Mouse (Mus musculus): ENCODE data around the gene Eya2. TPM values are rescaled to one million over a fixed set of nuclear protein-coding genes. Genes with fewer than 3 reads are reported as not detected.

Eya2 gene
- polyA plus RNA-seq, 1 experiment from 2014 or later: 3.5 TPM

DNA sequence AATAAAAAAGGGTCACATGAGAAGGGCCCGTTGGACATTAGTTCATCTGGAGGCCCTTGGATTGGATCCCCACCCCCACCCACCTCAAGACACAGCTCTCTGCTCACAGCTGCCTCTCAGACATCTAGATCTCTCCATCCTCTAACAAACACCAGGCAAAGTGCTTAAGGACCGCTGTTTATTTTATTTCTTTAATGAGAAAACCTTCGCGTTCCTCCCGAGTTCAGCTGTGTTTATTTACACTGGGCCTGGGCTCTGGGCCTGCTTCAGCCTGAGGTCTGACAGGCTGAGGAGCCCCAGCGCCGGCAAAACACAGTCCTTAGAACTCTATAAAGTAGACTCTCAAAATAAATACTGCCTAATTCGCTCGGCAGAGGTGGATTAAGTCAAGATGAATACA, 146.2 kb downstream of the Eya2 start:
- ATAC-seq: no peak
- no peaks in the 10 kb centered on the region for H3K9me3 ChIP-seq (ENCODE audit: control insufficient read depth, low read length)
- H3K4me2 ChIP-seq (ENCODE audit: low read length): no peak overlapping the region
- peaks cover 22% of the 10 kb centered on the region for H3K4me1 ChIP-seq (replicated peaks; ENCODE audit: control insufficient read depth, insufficient read depth, low read length)
- WGBS: 6% methylated on average over 9 of the region's 9 CpGs
- no peak overlapping the region for H3K27ac ChIP-seq (ENCODE audit: low read length)
- peaks cover 5% of the 10 kb centered on the region; the same call in 1 of the 2 replicates for H3K27me3 ChIP-seq (replicated peaks; ENCODE audit: control insufficient read depth, insufficient read depth, low read length)
- no peaks in the 10 kb centered on the region for H3K36me3 ChIP-seq (ENCODE audit: control insufficient read depth, insufficient read depth)
- no peak overlapping the region for H3K4me3 ChIP-seq (replicated peaks; ENCODE audit: low read length)
- H3K9ac ChIP-seq (replicated peaks; ENCODE audit: low read depth, low read length): no peak overlapping the region

DNA sequence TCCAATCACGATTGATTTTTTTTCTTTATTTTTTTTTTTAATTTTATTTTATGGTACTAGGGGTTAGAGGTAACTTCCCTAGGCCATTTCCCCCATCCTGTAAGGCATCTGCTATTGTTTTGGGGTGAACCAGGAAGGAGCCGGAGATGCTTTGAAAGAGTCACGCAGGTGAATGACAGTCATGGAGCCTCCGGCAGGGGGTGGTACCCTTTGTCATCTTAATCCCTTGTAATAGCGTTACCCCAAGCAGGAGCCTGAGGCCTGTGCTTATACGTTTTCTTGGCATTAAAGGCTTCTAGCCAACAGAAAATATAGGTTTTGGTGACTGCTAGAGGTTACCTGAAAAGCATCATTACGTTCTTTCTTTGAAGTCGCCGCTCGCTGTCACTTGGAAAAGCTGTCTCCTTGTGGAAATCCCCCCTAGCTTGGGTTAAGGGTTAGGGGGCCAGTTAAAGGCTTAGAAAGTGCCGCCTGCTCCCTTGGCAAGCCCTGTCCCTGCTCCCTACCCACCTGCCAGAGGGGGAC, 146.8 kb downstream of the Eya2 start:
- Histone ChIP-seq H3K27me3 (replicated peaks; ENCODE audit: control insufficient read depth, insufficient read depth, low read length) (peaks cover 5% of the 10 kb centered on the region; the same call in 1 of the 2 replicates), H3K4me3 (replicated peaks; ENCODE audit: low read length) (no peak overlapping the region), H3K4me2 (ENCODE audit: low read length) (no peak overlapping the region), H3K9ac (replicated peaks; ENCODE audit: low read depth, low read length) (0 out of 2 replicates have a peak overlapping the region, but pooled peaks have one; percentile 6), H3K27ac (ENCODE audit: low read length) (no peak overlapping the region), H3K36me3 (ENCODE audit: control insufficient read depth, insufficient read depth) (no peaks in the 10 kb centered on the region), H3K4me1 (replicated peaks; ENCODE audit: control insufficient read depth, insufficient read depth, low read length) (peaks cover 23% of the 10 kb centered on the region), H3K9me3 (ENCODE audit: control insufficient read depth, low read length) (no peaks in the 10 kb centered on the region)
- ATAC-seq: no peak
- WGBS: 15% methylated on average over 11 of the region's 11 CpGs

DNA sequence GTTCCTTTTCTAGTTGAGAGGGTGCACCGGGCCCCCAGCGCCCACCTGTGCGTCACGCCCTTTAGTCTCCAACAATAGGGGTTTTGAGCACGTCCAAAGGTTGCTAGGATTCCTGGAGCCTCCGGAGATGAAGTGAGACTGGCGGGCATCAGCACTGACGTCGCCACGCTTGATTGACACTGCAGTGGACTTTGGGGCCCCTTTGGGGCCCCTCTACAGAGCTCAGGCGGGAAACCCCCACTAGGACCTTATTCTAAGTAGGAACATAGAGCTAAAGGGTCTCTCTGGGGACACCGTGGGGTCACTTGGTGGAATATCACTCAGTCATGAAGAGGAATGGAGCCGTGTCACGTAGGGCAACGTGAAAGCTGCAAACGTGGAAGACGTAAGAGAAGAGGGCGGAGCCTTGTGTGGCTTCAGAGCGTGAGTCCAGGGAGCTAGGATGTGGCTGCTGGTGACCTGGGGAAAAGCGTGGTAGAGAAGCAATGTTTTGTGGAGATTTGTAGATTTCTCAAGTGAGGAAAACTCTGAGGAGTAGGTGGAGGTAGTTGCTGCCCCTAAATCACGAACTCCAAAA, 147.5 kb downstream of the Eya2 start:
- H3K9ac ChIP-seq (replicated peaks; ENCODE audit: low read depth, low read length): no peak overlapping the region
- no peaks in the 10 kb centered on the region for H3K9me3 ChIP-seq (ENCODE audit: control insufficient read depth, low read length)
- H3K4me1 ChIP-seq (replicated peaks; ENCODE audit: control insufficient read depth, insufficient read depth, low read length): peaks cover 23% of the 10 kb centered on the region
- no peak overlapping the region for H3K27ac ChIP-seq (ENCODE audit: low read length)
- no peak overlapping the region for H3K4me3 ChIP-seq (replicated peaks; ENCODE audit: low read length)
- 28% methylated on average over 21 of the region's 21 CpGs for WGBS
- H3K36me3 ChIP-seq (ENCODE audit: control insufficient read depth, insufficient read depth): no peaks in the 10 kb centered on the region
- ATAC-seq: no peak
- no peak overlapping the region for H3K4me2 ChIP-seq (ENCODE audit: low read length)
- peaks cover 5% of the 10 kb centered on the region; the same call in 1 of the 2 replicates for H3K27me3 ChIP-seq (replicated peaks; ENCODE audit: control insufficient read depth, insufficient read depth, low read length)

DNA sequence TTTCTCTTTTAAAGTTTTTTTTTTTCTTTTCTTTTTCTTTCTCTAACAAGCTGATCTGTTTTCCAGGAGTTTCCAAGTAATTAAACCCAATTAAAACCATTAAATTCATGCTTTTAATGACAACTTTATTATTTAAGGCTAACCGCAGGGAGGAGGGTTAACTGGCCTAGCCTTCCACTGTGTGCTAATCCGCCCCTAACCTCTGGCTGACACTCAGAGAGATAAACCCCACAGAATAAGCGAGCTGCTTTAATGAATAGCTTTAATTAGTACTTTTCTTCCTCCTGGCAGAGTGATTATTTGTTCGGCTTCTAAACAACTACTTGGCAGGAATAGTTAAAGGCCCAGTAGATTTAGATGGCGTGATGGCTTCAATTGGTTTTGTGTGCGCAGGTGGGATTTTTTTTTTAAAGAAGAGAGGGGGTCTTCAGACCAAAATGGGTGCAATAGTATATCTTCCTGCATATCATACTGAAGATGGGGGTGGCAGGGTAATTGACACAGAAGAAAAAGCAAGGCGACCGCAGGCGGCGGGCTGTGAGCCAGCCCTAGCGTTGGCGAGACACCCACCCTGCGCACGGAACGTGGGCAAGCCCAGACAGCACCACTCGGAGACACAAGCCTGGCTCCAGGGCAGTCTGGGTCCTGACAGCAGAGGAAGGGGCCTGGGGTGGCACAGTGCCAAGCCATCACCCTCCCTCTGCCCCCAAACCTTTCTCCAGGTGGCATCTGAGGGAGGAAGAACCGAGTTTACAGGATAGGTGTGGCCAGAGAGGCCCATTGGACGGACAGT, 150.7 kb downstream of the Eya2 start:
- Histone ChIP-seq H3K36me3 (ENCODE audit: control insufficient read depth, insufficient read depth) (no peaks in the 10 kb centered on the region), H3K9ac (replicated peaks; ENCODE audit: low read depth, low read length) (peak overlapping the region; percentile 22; the same call in 1 of the 2 replicates), H3K4me1 (replicated peaks; ENCODE audit: control insufficient read depth, insufficient read depth, low read length) (peaks cover 23% of the 10 kb centered on the region), H3K4me3 (replicated peaks; ENCODE audit: low read length) (no peak overlapping the region), H3K9me3 (ENCODE audit: control insufficient read depth, low read length) (no peaks in the 10 kb centered on the region), H3K27ac (ENCODE audit: low read length) (peak overlapping the region; percentile 75), H3K4me2 (ENCODE audit: low read length) (peak overlapping the region; percentile 42), H3K27me3 (replicated peaks; ENCODE audit: control insufficient read depth, insufficient read depth, low read length) (peaks cover 11% of the 10 kb centered on the region; the same call in 1 of the 2 replicates)
- peak; percentile 92 for ATAC-seq
- WGBS: 5% methylated on average over 18 of the region's 18 CpGs

DNA sequence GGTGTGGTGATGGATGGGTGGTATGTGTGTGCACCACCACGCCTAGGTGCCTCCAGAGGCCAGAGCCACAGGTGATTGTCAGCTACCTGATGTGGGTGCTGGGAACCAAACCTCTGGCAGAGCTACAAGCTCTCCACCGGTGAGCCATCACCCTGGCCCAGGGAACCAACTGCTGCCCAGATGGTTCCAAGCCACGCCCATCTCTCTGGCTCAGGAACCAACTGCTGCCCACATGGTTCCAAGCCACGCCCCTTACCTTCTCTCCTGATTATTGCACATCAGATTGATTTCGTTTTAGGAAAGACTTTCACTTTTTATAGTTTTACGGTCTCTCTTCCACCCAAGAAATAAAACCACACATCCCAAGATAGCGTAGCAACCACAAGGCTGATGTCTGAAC, 153.1 kb downstream of the Eya2 start:
- peaks cover 15% of the 10 kb centered on the region for H3K4me1 ChIP-seq (replicated peaks; ENCODE audit: control insufficient read depth, insufficient read depth, low read length)
- ATAC-seq: no peak

DNA sequence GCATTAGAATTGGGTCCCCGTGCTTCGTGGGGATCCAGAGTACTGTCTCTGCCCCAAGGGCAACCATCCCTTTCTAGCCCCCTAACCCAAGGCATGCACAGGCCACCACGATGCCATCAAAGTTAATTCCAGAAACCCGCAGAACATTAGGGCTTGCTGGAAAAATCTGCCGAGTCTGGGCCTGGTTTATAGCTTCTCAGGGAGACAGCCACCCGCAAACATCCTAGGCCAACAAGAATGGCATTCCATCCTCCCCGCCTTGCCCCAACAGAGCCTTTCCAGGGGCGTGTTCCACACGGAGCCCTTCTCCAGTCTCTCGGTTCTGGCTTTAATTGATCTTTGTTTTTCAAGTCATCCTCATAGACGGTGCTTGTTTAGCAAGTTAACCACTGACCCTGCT, 153.6 kb downstream of the Eya2 start:
- H3K27me3 ChIP-seq (replicated peaks; ENCODE audit: control insufficient read depth, insufficient read depth, low read length): peaks cover 6% of the 10 kb centered on the region; the same call in 1 of the 2 replicates
- no peaks in the 10 kb centered on the region for H3K9me3 ChIP-seq (ENCODE audit: control insufficient read depth, low read length)
- H3K36me3 ChIP-seq (ENCODE audit: control insufficient read depth, insufficient read depth): no peaks in the 10 kb centered on the region
- H3K4me3 ChIP-seq (replicated peaks; ENCODE audit: low read length): no peak overlapping the region
- peaks cover 15% of the 10 kb centered on the region for H3K4me1 ChIP-seq (replicated peaks; ENCODE audit: control insufficient read depth, insufficient read depth, low read length)
- ATAC-seq: no peak
- H3K27ac ChIP-seq (ENCODE audit: low read length): no peak overlapping the region
- whole genome bisulfite sequencing: 14% methylated on average over 11 of the region's 11 CpGs
- H3K9ac ChIP-seq (replicated peaks; ENCODE audit: low read depth, low read length): no peak overlapping the region
- H3K4me2 ChIP-seq (ENCODE audit: low read length): no peak overlapping the region

More for the DNA sequence above, 153.1 kb downstream of the Eya2 start:
- Histone ChIP-seq H3K9ac (replicated peaks; ENCODE audit: low read depth, low read length) (no peak overlapping the region), H3K36me3 (ENCODE audit: control insufficient read depth, insufficient read depth) (no peaks in the 10 kb centered on the region), H3K4me3 (replicated peaks; ENCODE audit: low read length) (no peak overlapping the region), H3K27me3 (replicated peaks; ENCODE audit: control insufficient read depth, insufficient read depth, low read length) (peaks cover 6% of the 10 kb centered on the region; the same call in 1 of the 2 replicates), H3K4me2 (ENCODE audit: low read length) (no peak overlapping the region), H3K27ac (ENCODE audit: low read length) (no peak overlapping the region), H3K9me3 (ENCODE audit: control insufficient read depth, low read length) (no peaks in the 10 kb centered on the region)
- WGBS: 62% methylated on average over 7 of the region's 7 CpGs

DNA sequence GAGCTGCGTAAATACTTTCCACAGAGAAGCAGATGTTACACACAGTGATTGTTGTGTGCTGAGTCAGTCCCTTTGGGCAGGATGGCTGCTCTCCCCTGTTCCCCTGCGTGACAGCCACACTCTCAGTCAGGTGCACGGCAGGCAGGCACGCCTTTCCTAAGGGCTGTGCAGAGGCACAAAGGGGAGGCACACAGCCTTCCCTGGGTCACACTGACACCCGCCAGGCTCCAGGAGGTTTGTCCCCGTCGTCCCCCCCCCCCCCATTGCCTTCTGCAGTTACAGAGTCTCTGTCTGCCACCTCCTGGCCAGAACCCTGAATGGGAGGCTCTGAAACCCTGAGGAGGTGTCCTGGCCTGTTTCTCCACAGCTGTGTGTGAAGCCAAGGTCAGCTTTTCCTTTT, 156.2 kb downstream of the Eya2 start:
- no peak overlapping the region for H3K4me3 ChIP-seq (replicated peaks; ENCODE audit: low read length)
- 14% methylated on average over 7 of the region's 7 CpGs for WGBS
- H3K27ac ChIP-seq (ENCODE audit: low read length): no peak overlapping the region
- peaks cover 6% of the 10 kb centered on the region; the same call in 1 of the 2 replicates for H3K27me3 ChIP-seq (replicated peaks; ENCODE audit: control insufficient read depth, insufficient read depth, low read length)
- H3K4me1 ChIP-seq (replicated peaks; ENCODE audit: control insufficient read depth, insufficient read depth, low read length): peaks cover under 1% of the 10 kb centered on the region
- no peaks in the 10 kb centered on the region for H3K9me3 ChIP-seq (ENCODE audit: control insufficient read depth, low read length)
- ATAC-seq: no peak; the same call in 1 of the 2 replicates
- H3K36me3 ChIP-seq (ENCODE audit: control insufficient read depth, insufficient read depth): no peaks in the 10 kb centered on the region
- H3K9ac ChIP-seq (replicated peaks; ENCODE audit: low read depth, low read length): no peak overlapping the region
- no peak overlapping the region for H3K4me2 ChIP-seq (ENCODE audit: low read length)

DNA sequence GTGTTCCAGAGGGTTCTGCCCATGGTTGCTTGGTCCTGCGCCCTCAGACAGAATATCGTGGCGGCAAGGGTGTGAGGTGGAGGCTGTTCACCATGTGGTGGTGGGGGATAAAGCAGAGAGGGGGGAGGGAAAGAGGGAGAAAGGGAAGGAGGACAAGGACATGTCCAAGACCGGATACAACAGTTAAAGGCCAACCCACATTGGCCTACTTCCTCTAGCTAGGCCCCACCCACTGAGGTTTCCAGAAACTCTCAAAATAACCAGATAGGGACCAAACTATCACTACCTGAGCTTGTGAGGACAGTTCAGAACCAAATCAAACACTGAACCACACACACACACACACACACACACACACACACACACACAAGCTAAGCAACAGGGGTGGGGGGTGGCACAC, 157.9 kb downstream of the Eya2 start:
- no peak overlapping the region for H3K27ac ChIP-seq (ENCODE audit: low read length)
- no peak overlapping the region for H3K9ac ChIP-seq (replicated peaks; ENCODE audit: low read depth, low read length)
- H3K4me2 ChIP-seq (ENCODE audit: low read length): no peak overlapping the region
- H3K4me1 ChIP-seq (replicated peaks; ENCODE audit: control insufficient read depth, insufficient read depth, low read length): no peaks in the 10 kb centered on the region
- ATAC-seq: no peak
- peaks cover 6% of the 10 kb centered on the region; the same call in 1 of the 2 replicates for H3K27me3 ChIP-seq (replicated peaks; ENCODE audit: control insufficient read depth, insufficient read depth, low read length)
- H3K36me3 ChIP-seq (ENCODE audit: control insufficient read depth, insufficient read depth): no peaks in the 10 kb centered on the region
- no peak overlapping the region for H3K4me3 ChIP-seq (replicated peaks; ENCODE audit: low read length)
- 88% methylated on average over 4 of the region's 4 CpGs for WGBS
- no peaks in the 10 kb centered on the region for H3K9me3 ChIP-seq (ENCODE audit: control insufficient read depth, low read length)

DNA sequence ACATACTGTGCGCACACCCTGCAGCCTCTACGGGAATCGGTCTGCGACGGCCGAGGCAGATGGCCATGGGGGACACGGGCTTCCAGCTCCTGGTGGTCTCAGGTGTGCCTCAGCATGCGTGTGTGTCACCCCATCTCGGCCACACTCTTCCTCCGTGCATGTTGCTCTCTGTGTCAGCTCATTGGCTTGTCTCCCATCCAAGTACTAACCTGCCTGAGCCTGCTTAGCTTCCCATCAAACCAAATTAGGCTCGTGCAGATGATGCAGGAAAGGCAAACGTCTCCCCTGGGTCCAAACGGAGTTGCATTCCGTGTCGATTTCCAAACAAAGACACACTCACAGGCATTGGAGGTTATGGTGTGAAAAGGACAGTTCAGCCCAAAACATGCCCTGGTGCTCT, 163.0 kb downstream of the Eya2 start:
- no peak for ATAC-seq
- no peak overlapping the region for H3K9ac ChIP-seq (replicated peaks; ENCODE audit: low read depth, low read length)
- H3K36me3 ChIP-seq (ENCODE audit: control insufficient read depth, insufficient read depth): no peaks in the 10 kb centered on the region
- H3K9me3 ChIP-seq (ENCODE audit: control insufficient read depth, low read length): no peaks in the 10 kb centered on the region
- no peaks in the 10 kb centered on the region for H3K4me1 ChIP-seq (replicated peaks; ENCODE audit: control insufficient read depth, insufficient read depth, low read length)
- H3K27ac ChIP-seq (ENCODE audit: low read length): no peak overlapping the region
- 70% methylated on average over 15 of the region's 15 CpGs for WGBS
- no peak overlapping the region for H3K4me3 ChIP-seq (replicated peaks; ENCODE audit: low read length)
- no peak overlapping the region for H3K4me2 ChIP-seq (ENCODE audit: low read length)
- H3K27me3 ChIP-seq (replicated peaks; ENCODE audit: control insufficient read depth, insufficient read depth, low read length): no peaks in the 10 kb centered on the region
